Mouse (Mus musculus) cerebellum, adult 2 months (tissue): Measurements from ENCODE around the gene Spop.

Experiments
- CTCF ChIP-seq: fragments of 200-500 bp; IDR thresholded peaks from 2 replicates; pipeline ENCODE4 v1.5.1; 2011; ENCODE audit warnings: low read depth, mild to moderate bottlenecking, control low read depth, low read length, moderate library complexity, borderline replicate concordance; ENCODE audit not compliant: insufficient read depth
- POLR2A ChIP-seq: fragments of 200-500 bp; IDR thresholded peaks from 2 replicates; pipeline ENCODE4 v1.6.1; 2011; ENCODE audit warnings: low read length, control low read depth, borderline replicate concordance; ENCODE audit not compliant: insufficient read depth

- TF ChIP-seq CTCF (peak; percentile 15; the same call in 1 of the 2 replicates), POLR2A (peak; percentile 61; the same call in 1 of the 2 replicates)
Observed at GRCm38 (mm10) chr11:95414536-95415161, 769 bp downstream of the Spop start.
